Mouse (Mus musculus) lung, postnatal 14 days (tissue): ENCODE measurements at regions not wholly inside any gene's neighbourhood (a gene's known extent, or its start where the extent isn't known, plus 50 kb on each side); places are given as distances from the start of the nearest gene placed in this dataset.
"Not testable (repeated sequence)": the region's sequence is repeated elsewhere in the genome, so short reads cannot be mapped to it uniquely, and the experiment has no call there.

Source experiments
- DNase-seq: peaks from one replicate; pipeline ENCODE4 v3.0.0; 2021

DNA sequence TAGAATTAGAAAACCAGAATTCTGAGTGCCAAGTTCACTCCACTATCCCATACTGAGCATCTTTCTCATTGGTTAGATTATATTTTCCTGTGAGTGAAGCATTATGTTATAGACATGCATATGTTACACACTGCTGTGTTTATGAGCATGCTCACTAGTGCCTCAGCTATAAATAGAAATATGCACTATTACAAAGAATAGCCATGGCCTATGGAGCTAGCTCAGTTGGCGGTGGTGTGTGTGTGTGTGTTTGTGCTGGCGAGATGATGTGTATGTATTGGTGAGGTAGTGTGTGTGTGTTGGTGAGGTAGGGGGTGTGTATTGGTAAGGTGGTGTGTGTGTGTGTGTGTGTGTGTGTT is 106.2 kb downstream of the Sec31a start:
- DNase-seq, result no peak

- DNase-seq, result no peak
These were observed 106.8 kb downstream of the Sec31a start for GRCm38 (mm10) chr5:100309071-100309806.

DNA sequence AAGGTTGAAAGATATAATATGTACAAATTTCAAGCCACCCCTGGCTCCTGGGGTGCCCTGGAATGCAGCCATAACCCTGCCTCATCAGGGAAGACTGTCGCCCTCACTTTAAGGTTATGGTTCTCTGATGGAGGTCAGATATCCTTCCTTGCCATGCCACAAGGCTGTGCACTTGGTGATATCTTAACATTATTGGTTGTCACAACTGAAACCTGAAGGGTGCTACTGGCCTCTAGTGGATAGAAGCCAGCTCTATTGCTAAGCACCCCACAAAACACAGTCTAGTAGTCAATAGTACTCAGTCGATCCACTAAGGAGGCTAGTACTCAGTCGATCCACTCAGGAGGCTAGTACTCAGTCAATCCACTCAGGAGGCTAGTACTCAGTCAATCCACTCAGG is 111.6 kb downstream of the Sec31a start:
- DNase-seq, result no peak

- peak; percentile 42 for DNase-seq
These were observed 113.8 kb downstream of the Sec31a start for GRCm38 (mm10) chr5:100302068-100302775.

GRCm38 (mm10) chr5:100299141-100299540 is 116.9 kb downstream of the Sec31a start:
- DNase-seq, result no peak

GRCm38 (mm10) chr5:100294189-100294588 is 121.8 kb downstream of the Sec31a start:
- peak; percentile 20 for DNase-seq

- DNase-seq, result no peak
These were observed 120.6 kb upstream of the Tmem150c start for GRCm38 (mm10) chr5:100280215-100280614.

DNA sequence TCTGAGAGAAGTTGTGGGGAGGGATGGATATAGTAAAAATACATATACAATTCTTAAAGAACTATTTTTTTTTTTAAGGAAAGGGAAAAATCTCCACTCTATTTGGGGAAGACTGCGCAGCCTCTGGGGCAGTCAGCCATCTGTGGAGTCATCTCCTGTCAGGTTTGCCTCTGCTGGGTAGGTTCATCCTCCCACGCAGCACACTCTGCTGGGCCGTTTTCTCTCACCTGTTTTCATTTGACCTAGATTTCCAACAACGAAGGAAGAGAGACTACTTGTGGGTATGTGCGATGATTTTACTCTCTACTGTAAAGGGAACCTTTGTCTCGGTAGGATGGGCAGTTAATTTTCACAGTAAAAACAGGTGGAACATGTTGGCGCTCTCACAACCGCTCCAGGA is 119.9 kb upstream of the Tmem150c start:
- DNase-seq, result no peak

GRCm38 (mm10) chr5:100274674-100275073 is 115.1 kb upstream of the Tmem150c start:
- no peak for DNase-seq

DNA sequence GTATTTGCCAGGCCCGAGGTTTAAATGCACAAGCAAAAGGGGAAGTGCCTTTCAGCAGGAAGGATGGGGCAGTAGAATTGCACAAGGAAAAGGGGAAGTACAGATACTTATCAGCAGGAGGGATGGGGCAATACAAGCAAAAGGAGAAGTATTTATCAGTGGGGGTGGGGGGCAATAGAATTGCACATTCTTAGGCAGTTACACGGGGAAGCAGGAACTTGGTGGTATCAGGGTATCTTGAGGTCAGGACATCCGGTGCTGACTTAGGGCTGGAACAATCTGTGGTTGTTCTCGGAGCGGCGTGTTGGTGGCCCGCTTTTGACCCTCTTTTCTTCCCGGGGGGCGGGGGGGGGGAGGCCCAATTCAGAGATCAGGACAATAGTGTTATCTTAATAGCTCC is 112.4 kb upstream of the Tmem150c start:
- DNase-seq, result not testable (repeated sequence)

DNA sequence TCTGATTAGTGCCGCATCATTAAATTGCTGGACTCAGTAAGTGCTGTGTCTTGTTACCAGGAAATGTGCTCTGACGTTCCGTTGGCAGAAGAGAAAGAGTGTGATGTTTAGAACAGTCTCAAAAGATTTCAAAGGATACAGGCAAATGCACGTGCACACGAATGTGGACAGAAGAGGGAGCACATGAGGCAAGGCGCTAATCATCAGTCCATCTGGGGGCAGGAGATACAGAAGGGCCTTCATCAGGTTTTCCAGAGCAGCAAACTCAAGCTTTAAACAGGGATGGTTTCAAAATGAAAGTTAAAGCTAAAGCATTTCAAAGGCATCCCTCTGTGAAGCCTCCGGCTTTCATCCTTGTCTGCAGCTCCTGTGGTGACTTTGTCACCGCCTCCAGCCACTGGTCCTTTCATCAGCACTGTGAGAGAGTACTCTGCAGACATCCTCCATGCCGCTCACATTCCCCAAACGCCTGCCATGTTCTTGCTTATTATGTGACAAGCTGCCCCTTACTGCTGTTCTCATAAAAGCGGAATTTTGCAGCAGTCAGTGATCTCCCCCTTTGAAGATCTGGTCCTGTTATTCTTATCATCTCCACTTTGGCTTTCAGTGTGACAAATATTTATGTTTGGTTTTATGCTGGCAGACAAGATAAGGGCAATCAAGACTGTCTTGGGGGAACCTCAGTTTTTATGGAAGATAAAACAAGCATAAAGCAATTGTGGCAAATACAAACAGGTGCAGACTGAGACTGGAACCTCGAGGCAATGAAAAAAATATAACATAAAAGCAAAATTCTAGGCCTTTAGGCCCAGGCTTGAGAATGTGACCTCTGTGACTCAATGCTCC is 111.5 kb upstream of the Tmem150c start:
- DNase-seq, result no peak

GRCm38 (mm10) chr5:100268111-100268878 is 108.7 kb upstream of the Tmem150c start:
- no peak for DNase-seq

DNA sequence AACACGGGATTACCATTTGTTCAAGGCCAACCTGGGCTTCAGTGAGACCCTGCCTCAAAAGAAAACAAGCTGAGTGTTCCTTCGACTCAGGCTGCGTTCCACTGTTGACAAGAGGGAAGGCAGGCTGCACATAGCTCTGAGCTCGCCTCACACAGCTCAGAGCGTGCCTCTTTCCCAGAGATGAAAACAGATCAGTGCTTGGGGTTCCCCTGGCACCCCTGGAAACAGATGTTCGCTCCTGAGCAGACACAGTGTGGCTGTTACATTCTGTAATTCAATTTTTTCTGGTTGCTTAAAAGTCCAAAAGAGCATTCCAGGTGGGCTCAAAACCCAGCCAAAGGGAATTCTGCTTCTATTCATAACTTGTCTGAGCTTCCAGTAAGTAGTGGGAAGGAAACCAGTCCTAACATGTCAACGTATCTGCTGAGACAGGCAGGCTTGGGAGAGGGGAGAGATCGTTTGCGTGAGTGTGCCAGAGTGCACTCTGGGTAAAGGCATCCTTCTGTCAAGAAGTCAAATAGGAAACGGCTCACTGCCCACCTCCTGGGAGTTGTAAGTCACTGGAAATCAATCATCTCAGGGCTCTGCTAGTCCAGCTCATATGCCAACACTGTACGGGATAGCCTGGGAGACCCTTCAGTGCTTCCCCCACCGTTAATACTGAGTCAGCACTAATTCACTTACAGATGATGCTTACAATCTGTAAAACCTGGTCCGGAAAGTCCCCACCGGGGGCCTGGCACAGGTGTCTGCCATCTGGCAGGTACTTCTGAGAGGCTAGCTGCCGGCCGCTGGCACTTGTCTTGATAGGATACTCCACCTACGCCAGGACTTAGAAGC is 107.3 kb upstream of the Tmem150c start:
- no peak for DNase-seq

DNA sequence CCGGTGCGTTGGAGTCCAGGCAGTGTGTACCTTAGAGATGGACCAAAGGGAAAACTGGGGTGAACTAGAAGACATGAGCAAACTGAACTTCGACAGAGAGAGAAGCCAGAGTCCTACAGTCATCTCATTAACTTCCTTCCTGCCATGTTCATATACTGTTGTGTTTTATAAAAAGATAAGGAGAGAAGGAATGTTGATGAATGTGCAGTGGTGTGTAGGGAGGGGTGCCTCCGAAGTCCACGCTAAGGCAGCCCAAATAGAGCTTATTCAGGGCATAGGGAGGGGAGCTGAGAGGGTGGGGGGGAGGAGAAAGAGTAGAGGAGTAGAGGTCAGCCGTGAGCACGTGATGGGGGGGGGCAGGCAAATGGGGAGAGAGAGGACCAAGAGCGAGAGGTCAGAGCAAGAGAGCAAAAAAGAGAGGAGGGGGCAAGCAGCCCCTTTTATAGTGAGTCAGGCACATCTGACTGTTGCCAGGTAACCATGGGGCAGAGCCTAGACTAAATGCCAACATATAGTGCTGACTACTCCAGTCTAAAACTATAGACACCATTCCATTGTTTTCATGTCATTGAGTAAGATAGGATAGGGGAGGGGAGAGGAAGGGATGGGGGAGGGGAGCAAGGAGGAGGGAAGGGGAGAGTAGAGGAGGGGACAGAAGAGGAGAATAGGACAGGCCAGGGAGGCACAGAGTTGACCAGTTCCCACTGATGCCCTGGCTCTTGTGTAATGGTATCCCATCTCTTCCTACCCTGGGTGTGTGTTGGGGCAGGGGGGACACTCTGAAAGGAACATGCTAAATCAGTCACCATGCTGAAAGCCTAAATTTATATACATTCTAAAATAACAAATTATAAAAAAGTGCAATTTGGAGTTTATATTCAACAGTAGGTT is 100.4 kb upstream of the Tmem150c start:
- DNase-seq, result no peak

GRCm38 (mm10) chr5:100258952-100259710 is 99.5 kb upstream of the Tmem150c start:
- DNase-seq, result peak; percentile 63

- no peak for DNase-seq
These were observed 95.7 kb upstream of the Tmem150c start for GRCm38 (mm10) chr5:100255276-100255675.

DNA sequence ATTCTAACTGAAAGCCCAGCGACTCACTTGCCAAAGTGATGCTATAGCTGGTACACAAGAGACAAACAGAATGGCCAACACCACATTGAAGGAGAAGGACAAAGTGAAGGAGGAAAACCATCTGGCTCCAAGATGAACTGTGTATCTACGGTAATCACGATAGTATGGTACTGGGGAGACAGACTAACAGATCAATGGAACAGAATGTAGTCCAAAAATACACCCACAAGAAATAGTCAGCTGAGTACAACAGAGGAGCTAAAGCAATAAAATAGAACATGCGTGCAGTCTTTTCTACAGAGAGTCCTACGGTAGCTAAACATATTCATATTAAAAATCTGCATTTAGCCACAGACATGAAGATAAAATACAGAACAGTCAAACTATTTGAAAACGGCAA is 92.4 kb upstream of the Tmem150c start:
- DNase-seq, result no peak

DNA sequence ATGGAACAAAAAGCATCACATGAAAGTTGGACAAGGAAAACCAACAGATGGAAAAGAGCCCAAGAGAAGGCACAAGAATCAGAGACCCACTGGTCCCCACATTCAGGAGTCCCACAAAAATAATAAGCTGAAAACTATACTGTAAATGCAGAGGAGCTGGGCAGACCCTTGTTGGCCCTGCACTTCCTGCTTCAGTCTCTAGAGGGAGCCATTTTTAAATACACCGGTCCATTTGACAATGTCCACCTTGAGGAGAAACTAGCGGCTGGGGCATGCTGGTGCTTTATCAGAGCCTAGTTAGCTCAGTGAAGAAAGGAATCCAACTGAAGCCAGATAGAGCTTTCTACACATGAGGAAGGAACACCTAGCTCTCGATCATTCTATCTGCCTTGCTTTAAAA is 90.1 kb upstream of the Tmem150c start:
- peak; percentile 38 for DNase-seq

- no peak for DNase-seq
These were observed 89.0 kb upstream of the Tmem150c start for GRCm38 (mm10) chr5:100248611-100249010.

GRCm38 (mm10) chr5:100246709-100247108 is 87.1 kb upstream of the Tmem150c start:
- DNase-seq, result no peak
